Mouse (Mus musculus) CH12.LX (cell line): ENCODE measurements at regions not wholly inside any gene's neighbourhood (a gene's known extent, or its start where the extent isn't known, plus 50 kb on each side); places are given as distances from the start of the nearest gene placed in this dataset.

Experiments used
- JUN ChIP-seq: IDR thresholded peaks from 2 replicates; pipeline ENCODE4 v1.6.1; 2011; ENCODE audit warnings: low read depth, mild to moderate bottlenecking, low read length, improper control_type of control experiment, moderate library complexity; ENCODE audit not compliant: insufficient read depth
- USF2 ChIP-seq: conservative IDR thresholded peaks from 2 replicates; pipeline ENCODE4 v1.6.1; 2011; ENCODE audit warnings: low read depth, low read length, improper control_type of control experiment

- no peak for TF ChIP-seq JUN
- no peak for TF ChIP-seq USF2
These were observed 184.3 kb downstream of the Fam49a start for GRCm38 (mm10) chr12:12446281-12446680.
